Mouse (Mus musculus): Measurements from ENCODE around the gene Mark2. TPM values are rescaled to one million over a fixed set of nuclear protein-coding genes. Genes with fewer than 3 reads are reported as not detected.
A peak's percentile ranks its signal among the peaks of the same experiment; 100 is the strongest.

Mark2 gene
- polyA plus RNA-seq, 1 experiment = 35.4 TPM

DNA sequence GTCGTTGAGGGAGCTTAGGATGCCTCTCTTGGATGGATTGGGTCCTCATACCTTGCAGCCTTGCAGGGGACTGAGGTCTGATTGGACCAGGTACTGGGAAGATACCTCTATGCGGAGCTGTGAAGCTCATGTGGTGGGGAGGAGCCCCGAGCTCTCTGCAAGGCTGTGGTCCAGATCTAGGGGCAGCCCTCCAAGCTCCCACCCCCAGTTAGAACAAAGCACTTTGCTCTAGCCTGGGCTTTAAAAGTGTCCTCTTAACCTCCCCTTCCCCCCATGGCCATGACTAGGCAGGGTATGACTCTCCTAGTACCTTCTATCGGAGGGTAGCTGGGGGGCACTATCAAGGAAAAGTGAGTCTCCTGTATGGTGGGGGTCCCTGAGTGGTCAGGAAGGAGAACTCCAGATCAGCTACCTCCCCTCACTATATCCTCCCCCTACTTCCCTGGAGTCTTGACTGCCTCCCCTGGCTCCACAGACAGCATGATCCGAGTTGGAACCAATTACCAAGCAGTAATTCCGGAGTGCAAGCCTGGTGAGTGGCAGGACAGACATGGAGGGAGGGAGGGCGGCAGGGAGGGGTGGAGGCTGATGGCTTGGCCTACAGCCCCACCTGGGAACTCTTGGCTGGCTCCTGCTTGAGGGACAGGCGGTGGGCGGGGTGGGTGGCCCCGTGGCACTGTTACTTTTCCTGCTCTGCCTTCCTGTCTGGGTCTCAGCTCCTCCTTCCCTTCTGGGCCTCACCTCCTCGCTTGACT, 72.2 kb downstream of the Mark2 start:
- Histone ChIP-seq H3K4me1 (ENCODE audit: control insufficient read depth, insufficient read depth, insufficient read length, low read length) (peaks cover 10% of the 10 kb centered on the region), H3K27ac (replicated peaks; ENCODE audit: low read depth, low read length) (no peak overlapping the region), H3K4me3 (ENCODE audit: insufficient read depth, low read depth, low read length) (peak overlapping the region; percentile 71)

GRCm38 (mm10) chr19:7268722-7269090, 73.0 kb downstream of the Mark2 start:
- H3K27ac ChIP-seq (replicated peaks; ENCODE audit: low read depth, low read length) = no peak overlapping the region
- peaks cover 10% of the 10 kb centered on the region for H3K4me1 ChIP-seq (ENCODE audit: control insufficient read depth, insufficient read depth, insufficient read length, low read length)
- H3K4me3 ChIP-seq (ENCODE audit: insufficient read depth, low read depth, low read length) = peak overlapping the region; percentile 71

GRCm38 (mm10) chr19:7267781-7268721, 73.6 kb downstream of the Mark2 start:
- Histone ChIP-seq H3K27ac (replicated peaks; ENCODE audit: low read depth, low read length) (no peak overlapping the region), H3K4me3 (ENCODE audit: insufficient read depth, low read depth, low read length) (peak overlapping the region; percentile 71), H3K4me1 (ENCODE audit: control insufficient read depth, insufficient read depth, insufficient read length, low read length) (peaks cover 10% of the 10 kb centered on the region)

- Histone ChIP-seq H3K4me1 (ENCODE audit: control insufficient read depth, insufficient read depth, insufficient read length, low read length) (peaks cover 10% of the 10 kb centered on the region), H3K27ac (replicated peaks; ENCODE audit: low read depth, low read length) (no peak within 1 kb of the TSS), H3K4me3 (ENCODE audit: insufficient read depth, low read depth, low read length) (peak within 1 kb of the TSS; percentile 71)
Observed at GRCm38 (mm10) chr19:7267091-7267741, 74.4 kb downstream of the Mark2 start, which contains the start of gene Rcor2. Gene Rcor2 (plus strand): TSS chr19:7267325.

- H3K4me1 ChIP-seq (ENCODE audit: control insufficient read depth, insufficient read depth, insufficient read length, low read length) = peaks cover 10% of the 10 kb centered on the region
- H3K4me3 ChIP-seq (ENCODE audit: insufficient read depth, low read depth, low read length) = no peak overlapping the region
- no peak overlapping the region for H3K27ac ChIP-seq (replicated peaks; ENCODE audit: low read depth, low read length)
Observed at GRCm38 (mm10) chr19:7266421-7266831, 75.2 kb downstream of the Mark2 start.

DNA sequence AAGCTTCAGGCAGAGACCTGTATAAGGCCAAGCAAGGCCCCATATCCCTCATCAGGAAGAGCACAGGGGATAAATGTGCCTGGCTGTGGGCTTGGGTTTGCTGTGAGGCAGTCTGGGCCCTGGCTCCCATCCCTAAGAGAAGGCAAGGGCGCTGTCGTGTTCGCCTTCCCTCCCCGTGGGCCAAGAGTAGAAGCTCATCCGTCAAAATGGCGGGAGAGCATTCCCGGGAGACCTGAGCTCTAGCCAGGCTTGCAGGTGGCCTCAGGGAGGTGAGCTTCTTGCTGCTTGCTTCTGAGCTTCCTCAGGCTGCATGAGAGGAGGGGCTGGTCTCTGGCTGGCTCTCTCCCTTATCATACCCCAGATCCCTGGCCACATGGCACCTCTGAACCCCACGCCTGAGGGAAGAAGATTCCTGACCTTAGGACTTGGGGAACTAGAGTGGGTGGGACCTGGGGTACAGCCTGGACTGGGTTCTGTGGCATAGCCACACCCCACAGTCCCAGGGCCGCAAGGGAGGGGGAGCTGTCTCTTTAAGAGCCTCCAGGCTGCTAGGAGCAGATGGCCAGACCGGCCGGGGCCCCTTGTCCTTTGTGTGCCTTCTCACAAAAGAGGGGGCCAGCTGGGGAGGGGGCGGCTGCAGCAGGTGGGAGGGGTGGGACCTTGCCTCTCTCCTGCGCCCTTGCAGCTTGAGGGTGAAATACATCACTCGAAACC, 76.0 kb downstream of the Mark2 start:
- peaks cover 10% of the 10 kb centered on the region for H3K4me1 ChIP-seq (ENCODE audit: control insufficient read depth, insufficient read depth, insufficient read length, low read length)
- H3K27ac ChIP-seq (replicated peaks; ENCODE audit: low read depth, low read length) = no peak overlapping the region
- H3K4me3 ChIP-seq (ENCODE audit: insufficient read depth, low read depth, low read length) = no peak overlapping the region

DNA sequence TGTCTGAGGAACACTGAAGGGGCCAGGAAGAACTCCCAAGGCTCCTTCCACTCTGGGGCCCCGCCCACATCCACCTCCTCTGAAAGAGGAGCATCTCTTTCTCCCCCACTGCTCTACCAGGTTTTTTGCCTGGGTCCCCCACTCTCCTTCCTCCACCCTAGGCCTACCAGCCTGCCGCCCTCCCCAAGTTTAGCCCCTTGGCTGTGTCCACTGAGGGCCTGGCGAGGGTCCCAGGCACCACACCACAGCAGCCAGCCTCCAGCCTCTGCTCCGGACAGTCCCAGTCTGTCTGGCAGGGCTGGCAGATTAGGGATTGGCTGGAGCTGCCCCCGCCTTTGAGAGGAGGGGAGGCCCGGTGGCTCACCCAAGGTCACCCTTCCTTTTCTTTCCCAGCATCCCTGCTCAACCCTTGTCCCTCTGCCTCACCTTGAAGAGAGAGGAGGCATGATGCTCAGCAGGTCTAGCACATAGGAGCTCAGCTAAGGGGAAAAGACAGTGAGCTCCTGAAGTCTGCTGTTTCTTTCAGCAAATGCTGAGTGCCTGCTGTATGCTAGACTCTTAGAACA, 76.8 kb downstream of the Mark2 start:
- H3K27ac ChIP-seq (replicated peaks; ENCODE audit: low read depth, low read length) = no peak overlapping the region
- peaks cover 10% of the 10 kb centered on the region for H3K4me1 ChIP-seq (ENCODE audit: control insufficient read depth, insufficient read depth, insufficient read length, low read length)
- H3K4me3 ChIP-seq (ENCODE audit: insufficient read depth, low read depth, low read length) = no peak overlapping the region

- Histone ChIP-seq H3K4me3 (ENCODE audit: insufficient read depth, low read depth, low read length) (no peak overlapping the region), H3K27ac (replicated peaks; ENCODE audit: low read depth, low read length) (no peak overlapping the region), H3K4me1 (ENCODE audit: control insufficient read depth, insufficient read depth, insufficient read length, low read length) (peaks cover 6% of the 10 kb centered on the region; the same call in 1 of the 2 replicates)
Observed at GRCm38 (mm10) chr19:7264088-7264765, 77.4 kb downstream of the Mark2 start.

DNA sequence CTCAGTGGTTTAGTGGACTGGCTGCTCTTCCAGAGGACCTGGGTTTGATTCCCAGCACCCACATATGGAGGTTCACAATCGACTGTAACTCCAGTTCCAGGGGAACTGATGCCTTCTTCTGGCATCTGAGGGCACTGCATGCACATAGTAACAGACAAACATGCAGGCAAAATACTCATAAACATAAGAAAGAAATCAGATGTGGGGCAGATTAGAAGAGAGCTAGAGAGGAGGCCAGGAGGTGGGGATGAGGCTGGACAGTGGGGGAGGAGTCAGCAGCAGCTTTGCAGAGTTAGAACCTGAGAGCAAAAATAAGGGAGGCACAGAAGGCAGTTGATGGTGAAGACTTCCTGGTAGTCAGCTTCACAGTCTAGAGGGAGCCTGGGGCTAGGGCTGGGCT, 79.1 kb downstream of the Mark2 start:
- H3K27ac ChIP-seq (replicated peaks; ENCODE audit: low read depth, low read length) = no peak overlapping the region
- H3K4me3 ChIP-seq (ENCODE audit: insufficient read depth, low read depth, low read length) = no peak overlapping the region
- 0 out of 2 replicates have a peak, but pooled peaks cover 3% of the 10 kb centered on the region for H3K4me1 ChIP-seq (ENCODE audit: control insufficient read depth, insufficient read depth, insufficient read length, low read length)

- Histone ChIP-seq H3K4me3 (ENCODE audit: insufficient read depth, low read depth, low read length) (no peak overlapping the region), H3K4me1 (ENCODE audit: control insufficient read depth, insufficient read depth, insufficient read length, low read length) (no peaks in the 10 kb centered on the region), H3K27ac (replicated peaks; ENCODE audit: low read depth, low read length) (no peak overlapping the region)
Observed at GRCm38 (mm10) chr19:7261964-7262363, 79.7 kb downstream of the Mark2 start.

DNA sequence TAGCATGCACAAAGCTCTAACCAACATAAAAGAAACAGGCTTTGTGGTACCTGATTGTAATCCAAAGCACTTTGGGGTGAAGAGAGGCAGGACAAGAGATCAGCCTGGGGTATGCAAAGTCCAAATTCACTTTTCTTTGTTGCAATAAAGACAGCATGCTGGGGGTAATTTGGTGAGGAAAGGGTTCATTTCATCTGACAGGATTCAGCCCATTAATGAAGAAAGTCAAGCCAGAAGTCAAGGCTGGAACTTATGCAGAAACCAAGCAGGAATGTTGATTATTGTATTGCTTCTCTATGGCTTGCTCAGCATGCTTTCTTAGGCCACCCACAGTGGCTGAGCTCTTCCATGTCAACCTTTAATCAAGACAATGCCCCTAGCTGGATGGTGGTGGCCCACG, 80.2 kb downstream of the Mark2 start:
- Histone ChIP-seq H3K4me3 (ENCODE audit: insufficient read depth, low read depth, low read length) (no peak overlapping the region), H3K4me1 (ENCODE audit: control insufficient read depth, insufficient read depth, insufficient read length, low read length) (no peaks in the 10 kb centered on the region), H3K27ac (replicated peaks; ENCODE audit: low read depth, low read length) (no peak overlapping the region)

DNA sequence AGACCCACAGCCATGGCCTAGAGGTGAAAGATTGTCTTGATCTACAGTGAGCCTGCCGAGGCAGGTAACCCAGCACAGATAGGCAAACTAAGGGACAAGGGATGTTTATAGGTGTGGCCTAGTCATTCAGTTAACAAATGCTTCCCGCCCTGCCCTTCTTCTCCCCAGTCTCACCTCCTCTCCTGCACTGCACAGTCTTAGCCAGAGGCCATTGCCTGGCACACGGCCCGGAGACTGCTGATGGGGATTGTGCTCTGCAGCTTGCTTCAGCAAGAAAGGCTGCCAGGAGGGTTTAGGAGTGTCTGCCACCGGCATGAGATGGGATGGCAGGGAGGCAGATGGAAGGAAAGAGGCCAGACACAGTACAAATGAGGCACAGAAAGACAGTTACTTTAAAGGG, 83.8 kb downstream of the Mark2 start:
- Histone ChIP-seq H3K27ac (replicated peaks; ENCODE audit: low read depth, low read length) (no peak overlapping the region), H3K4me1 (ENCODE audit: control insufficient read depth, insufficient read depth, insufficient read length, low read length) (no peaks in the 10 kb centered on the region), H3K4me3 (ENCODE audit: insufficient read depth, low read depth, low read length) (no peak overlapping the region)

DNA sequence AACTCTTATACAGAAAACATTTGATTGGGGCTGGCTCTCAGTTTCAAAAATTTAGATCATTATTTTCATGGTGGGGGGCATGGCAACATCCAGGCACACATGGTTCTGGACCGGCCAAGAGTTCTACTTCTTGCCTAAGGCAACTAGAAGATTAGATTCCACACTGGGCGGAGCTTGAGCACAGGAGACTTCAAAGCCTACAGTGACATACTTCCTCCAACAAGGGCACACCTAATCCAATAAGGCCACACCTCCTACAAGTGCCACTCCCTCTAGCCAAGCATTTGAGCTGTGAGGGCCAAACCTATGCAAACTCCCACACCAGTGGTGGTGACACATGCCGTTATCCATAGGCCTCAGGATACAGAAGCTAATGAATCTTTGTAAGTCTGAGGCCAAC, 95.6 kb downstream of the Mark2 start:
- H3K27ac ChIP-seq (replicated peaks; ENCODE audit: low read depth, low read length) = no peak overlapping the region
- no peak overlapping the region for H3K4me3 ChIP-seq (ENCODE audit: insufficient read depth, low read depth, low read length)
- no peaks in the 10 kb centered on the region for H3K4me1 ChIP-seq (ENCODE audit: control insufficient read depth, insufficient read depth, insufficient read length, low read length)

Data from brown adipose tissue, adult 24 weeks (tissue).